Mouse (Mus musculus) MEL (cell line): ENCODE data around the gene Copz2. TPM values are rescaled to one million over a fixed set of nuclear protein-coding genes. Genes with fewer than 3 reads are reported as not detected.

ENCODE experiments used
- DNase-seq: peaks from one replicate; pipeline ENCODE4 v3.0.0; 2011; ENCODE audit warnings: low read depth, low spot score
- H3K27ac ChIP-seq: 2 replicates; pipeline ENCODE4 v1.5.1; 2012; ENCODE audit warnings: low read depth, mild to moderate bottlenecking, control low read depth, low read length, moderate library complexity; ENCODE audit not compliant: control insufficient read depth
- H3K27me3 ChIP-seq, 2 experiments: fragments of 150-350 bp in 1 of 2; sonication (generic) in 1 of 2; 2 replicates each; pipeline ENCODE4 v1.6.1; 2012; ENCODE audit warnings: low read length in 2 of 2, mild to moderate bottlenecking in 2 of 2, improper control_type of control experiment in 1 of 2, moderate library complexity in 1 of 2; ENCODE audit not compliant: insufficient read depth in 2 of 2, control insufficient read depth in 1 of 2
- H3K36me3 ChIP-seq, 2 experiments: 2 replicates each; pipeline ENCODE4 v1.6.1; 2012 to 2014; ENCODE audit warnings: low read length in 2 of 2, improper control_type of control experiment in 1 of 2, inconsistent platforms in 1 of 2, mild to moderate bottlenecking in 1 of 2; ENCODE audit not compliant: insufficient read depth in 2 of 2, control insufficient read depth in 1 of 2
- H3K4me1 ChIP-seq, 2 experiments: fragments of 150-350 bp in 1 of 2; sonication (generic) in 1 of 2; 2 replicates each; pipeline ENCODE4 v1.6.1; 2012; ENCODE audit warnings: low read length in 2 of 2, improper control_type of control experiment in 1 of 2, mild to moderate bottlenecking in 1 of 2; ENCODE audit not compliant: insufficient read depth in 2 of 2, control insufficient read depth in 1 of 2
- H3K4me3 ChIP-seq, 2 experiments: fragments of 150-350 bp in 1 of 2; sonication (generic) in 1 of 2; 2 replicates each; pipeline ENCODE4 v1.5.1; 2012; ENCODE audit warnings: low read depth in 2 of 2, low read length in 2 of 2, mild to moderate bottlenecking in 2 of 2, moderate library complexity in 2 of 2, control low read depth in 1 of 2, improper control_type of control experiment in 1 of 2; ENCODE audit not compliant: control insufficient read depth in 1 of 2, insufficient read depth in 1 of 2
- H3K79me2 ChIP-seq: 2 replicates; pipeline ENCODE4 v1.6.1; 2012; ENCODE audit warnings: mild to moderate bottlenecking, low read length, moderate library complexity; ENCODE audit not compliant: control insufficient read depth, poor library complexity, insufficient read depth
- H3K9ac ChIP-seq: 2 replicates; pipeline ENCODE4 v1.6.1; 2012; ENCODE audit warnings: low read depth, mild to moderate bottlenecking, control low read depth, low read length, moderate library complexity; ENCODE audit not compliant: control insufficient read depth, poor library complexity, severe bottlenecking
- H3K9me3 ChIP-seq: fragments of 150-350 bp; sonication (generic); replicated peaks from 2 replicates; pipeline ENCODE4 v1.6.1; 2012; ENCODE audit warnings: mild to moderate bottlenecking, low read length, improper control_type of control experiment, moderate library complexity; ENCODE audit not compliant: insufficient read depth
- BHLHE40 ChIP-seq: IDR thresholded peaks from 2 replicates; pipeline ENCODE4 v1.6.1; 2012; ENCODE audit warnings: low read depth, mild to moderate bottlenecking, inconsistent platforms, low read length, improper control_type of control experiment, borderline replicate concordance
- CTCF ChIP-seq, 3 experiments: IDR thresholded peaks in 2 of 3; conservative IDR thresholded peaks in 1 of 3; 2 replicates each; pipeline ENCODE4 v1.5.1; 2011 to 2012; ENCODE audit warnings: low read length in 3 of 3, low read depth in 2 of 3, mild to moderate bottlenecking in 2 of 3, improper control_type of control experiment in 1 of 3, inconsistent platforms in 1 of 3, mixed read lengths in 1 of 3, moderate library complexity in 1 of 3; ENCODE audit not compliant: control insufficient read depth in 1 of 3, insufficient read depth in 1 of 3, poor library complexity in 1 of 3, severe bottlenecking in 1 of 3
- EP300 ChIP-seq, 2 experiments: IDR thresholded peaks; 2 replicates each; pipeline ENCODE4 v1.6.1; 2011; ENCODE audit warnings: improper control_type of control experiment in 2 of 2, low read length in 2 of 2, low read depth in 1 of 2, mild to moderate bottlenecking in 1 of 2
- GABPA ChIP-seq: IDR thresholded peaks from 2 replicates; pipeline ENCODE4 v1.6.1; 2012; ENCODE audit warnings: low read depth, mild to moderate bottlenecking, inconsistent platforms, low read length, improper control_type of control experiment, moderate library complexity
- GATA1 ChIP-seq: IDR thresholded peaks from 2 replicates; pipeline ENCODE4 v1.6.1; 2011; ENCODE audit warnings: low read depth, low read length, improper control_type of control experiment
- JUND ChIP-seq: IDR thresholded peaks from 2 replicates; pipeline ENCODE4 v1.6.1; 2011; ENCODE audit warnings: low read depth, mild to moderate bottlenecking, improper control_type of control experiment, low read length
- MAFK ChIP-seq: IDR thresholded peaks from 2 replicates; pipeline ENCODE4 v1.6.1; 2011; ENCODE audit warnings: low read depth, mild to moderate bottlenecking, low read length, improper control_type of control experiment, borderline replicate concordance
- MAZ ChIP-seq: IDR thresholded peaks from 2 replicates; pipeline ENCODE4 v1.6.1; 2012; ENCODE audit warnings: low read depth, mild to moderate bottlenecking, inconsistent platforms, low read length, improper control_type of control experiment
- MXI1 ChIP-seq: IDR thresholded peaks from 2 replicates; pipeline ENCODE4 v1.6.1; 2011; ENCODE audit warnings: mild to moderate bottlenecking, low read depth, low read length, improper control_type of control experiment
- NELFE ChIP-seq: IDR thresholded peaks from 2 replicates; pipeline ENCODE4 v1.6.1; 2011; ENCODE audit warnings: low read depth, low read length, improper control_type of control experiment
- POLR2AphosphoS2 ChIP-seq: IDR thresholded peaks from 2 replicates; pipeline ENCODE4 v1.6.1; 2011; ENCODE audit warnings: low read length, improper control_type of control experiment
- RAD21 ChIP-seq: IDR thresholded peaks from 2 replicates; pipeline ENCODE4 v1.6.1; 2011; ENCODE audit warnings: mild to moderate bottlenecking, low read depth, low read length, improper control_type of control experiment
- SIN3A ChIP-seq: IDR thresholded peaks from 2 replicates; pipeline ENCODE4 v1.6.1; 2012; ENCODE audit warnings: low read length, improper control_type of control experiment, inconsistent platforms
- SMC3 ChIP-seq: IDR thresholded peaks from 2 replicates; pipeline ENCODE4 v1.6.1; 2011; ENCODE audit warnings: low read depth, low read length, improper control_type of control experiment
- TAL1 ChIP-seq: IDR thresholded peaks from 2 replicates; pipeline ENCODE4 v1.6.1; 2012; ENCODE audit warnings: mild to moderate bottlenecking, inconsistent platforms, low read length, moderate library complexity, mixed read lengths
- TCF12 ChIP-seq: IDR thresholded peaks from 2 replicates; pipeline ENCODE4 v1.6.1; 2014; ENCODE audit warnings: low read depth, mild to moderate bottlenecking, inconsistent platforms, low read length, improper control_type of control experiment, moderate library complexity
- UBTF ChIP-seq: IDR thresholded peaks from 2 replicates; pipeline ENCODE4 v1.6.1; 2012; ENCODE audit warnings: low read depth, mild to moderate bottlenecking, inconsistent platforms, low read length, improper control_type of control experiment, moderate library complexity, borderline replicate concordance; ENCODE audit not compliant: insufficient read depth
- USF2 ChIP-seq, 2 experiments: IDR thresholded peaks; 2 replicates each; pipeline ENCODE4 v1.6.1; 2011 to 2012; ENCODE audit warnings: improper control_type of control experiment in 2 of 2, low read length in 2 of 2, borderline replicate concordance in 1 of 2, inconsistent platforms in 1 of 2, low read depth in 1 of 2, mild to moderate bottlenecking in 1 of 2; ENCODE audit not compliant: insufficient read depth in 1 of 2
- ZNF384 ChIP-seq: IDR thresholded peaks from 2 replicates; pipeline ENCODE4 v1.6.1; 2012; ENCODE audit warnings: low read depth, mild to moderate bottlenecking, inconsistent platforms, low read length, improper control_type of control experiment
- polyA plus RNA-seq, 2 experiments: library from polyadenylated mRNA; stranded (reverse) in 1 of 2; unstranded in 1 of 2; fragments of >175 nt in 1 of 2; fragments of >200 nt in 1 of 2; gene quantifications; 2 replicates each; pipeline versions ENCODE4 v1.2.1 to v1.2.4; 2012; ENCODE audit warnings: low replicate concordance in 2 of 2, low read depth in 1 of 2; ENCODE audit not compliant: insufficient read length in 2 of 2, insufficient read depth in 1 of 2, missing spikeins in 1 of 2
- total RNA-seq: library from RNA; depleted of rRNA; stranded (reverse); fragments of 300-350 nt; gene quantifications from 2 replicates; pipeline ENCODE4 v1.2.3, GENCODE M21; 2012

The Copz2 gene
- total and polyA plus RNA-seq, 3 experiments: 2.1 to 6.3 TPM; not detected in 1

GRCm38 (mm10) chr11:96834127-96834526 is 15.5 kb upstream of the Copz2 start:
- no peak for DNase-seq
- Histone ChIP-seq H3K4me1 (peaks cover 3 to 11% of the 10 kb centered on the region in 2 experiments), H3K27me3 (peaks cover 2% of the 10 kb centered on the region in 2 experiments; a peak in 3 of 4 replicates), H3K27ac (no peak overlapping the region), H3K4me3 (no peak overlapping the region), H3K9ac (no peak overlapping the region), H3K9me3 (no peaks in the 10 kb centered on the region), H3K79me2 (peaks cover 8% of the 10 kb centered on the region), H3K36me3 (peaks cover 0 to 10% of the 10 kb centered on the region in 2 experiments; a peak in 2 of 4 replicates)
- TF ChIP-seq MAZ (no peak), SIN3A (no peak)

GRCm38 (mm10) chr11:96837298-96837697 is 12.4 kb upstream of the Copz2 start:
- 0 out of 4 replicates have a peak, but pooled peaks cover 0 to 2% of the 10 kb centered on the region in 2 experiments for H3K4me1 ChIP-seq
- H3K79me2 ChIP-seq: no peaks in the 10 kb centered on the region
- no peak overlapping the region for H3K9ac ChIP-seq
- no peak overlapping the region for H3K4me3 ChIP-seq
- no peak for DNase-seq
- no peaks in the 10 kb centered on the region for H3K9me3 ChIP-seq
- H3K27ac ChIP-seq: no peak overlapping the region
- no peaks in the 10 kb centered on the region for H3K36me3 ChIP-seq
- peak; percentile 7; the same call in 1 of the 2 replicates for TF ChIP-seq RAD21
- peak in 2 of 3 experiments; percentile 37 to 42; a peak in 3 of 6 replicates for TF ChIP-seq CTCF (IDR thresholded peaks at IDR 0.05 in 2 of 3, conservative IDR thresholded peaks at IDR 0.05 in 1 of 3; ENCODE audit: control insufficient read depth in 1 of 3, insufficient read depth in 1 of 3, low read depth in 2 of 3, low read length in 3 of 3, poor library complexity in 1 of 3, severe bottlenecking in 1 of 3)
- peak; percentile 9; the same call in 1 of the 2 replicates for TF ChIP-seq SMC3
- no peak for TF ChIP-seq MXI1
- peaks cover 10 to 11% of the 10 kb centered on the region in 2 experiments for H3K27me3 ChIP-seq

GRCm38 (mm10) chr11:96838341-96838740 is 11.3 kb upstream of the Copz2 start:
- H3K27me3 ChIP-seq: peaks cover 10 to 11% of the 10 kb centered on the region in 2 experiments
- no peak overlapping the region for H3K27ac ChIP-seq
- no peaks in the 10 kb centered on the region for H3K9me3 ChIP-seq
- H3K79me2 ChIP-seq: no peaks in the 10 kb centered on the region
- H3K9ac ChIP-seq: no peak overlapping the region
- H3K36me3 ChIP-seq: no peaks in the 10 kb centered on the region
- no peaks in the 10 kb centered on the region for H3K4me1 ChIP-seq
- TF ChIP-seq EP300 (IDR thresholded peaks at IDR 0.05; ENCODE audit: low read depth in 1 of 2, low read length in 2 of 2) (no peak), USF2 (IDR thresholded peaks at IDR 0.05; ENCODE audit: borderline replicate concordance in 1 of 2, insufficient read depth in 1 of 2, low read depth in 1 of 2, low read length in 2 of 2) (no peak), CTCF (IDR thresholded peaks at IDR 0.05 in 2 of 3, conservative IDR thresholded peaks at IDR 0.05 in 1 of 3; ENCODE audit: control insufficient read depth in 1 of 3, insufficient read depth in 1 of 3, low read depth in 2 of 3, low read length in 3 of 3, poor library complexity in 1 of 3, severe bottlenecking in 1 of 3) (no peak)
- DNase-seq: no peak
- H3K4me3 ChIP-seq: no peak overlapping the region

GRCm38 (mm10) chr11:96839428-96839827 is 10.2 kb upstream of the Copz2 start:
- Histone ChIP-seq H3K27ac (no peak overlapping the region), H3K27me3 (peaks cover 10 to 11% of the 10 kb centered on the region in 2 experiments), H3K36me3 (no peaks in the 10 kb centered on the region), H3K4me3 (no peak overlapping the region), H3K79me2 (no peaks in the 10 kb centered on the region), H3K9me3 (no peaks in the 10 kb centered on the region), H3K4me1 (no peaks in the 10 kb centered on the region), H3K9ac (no peak overlapping the region)
- DNase-seq: no peak
- no peak for TF ChIP-seq UBTF
- no peak for TF ChIP-seq SMC3
- no peak for TF ChIP-seq CTCF (IDR thresholded peaks at IDR 0.05 in 2 of 3, conservative IDR thresholded peaks at IDR 0.05 in 1 of 3; ENCODE audit: control insufficient read depth in 1 of 3, insufficient read depth in 1 of 3, low read depth in 2 of 3, low read length in 3 of 3, poor library complexity in 1 of 3, severe bottlenecking in 1 of 3)
- TF ChIP-seq GABPA: no peak
- no peak for TF ChIP-seq JUND
- TF ChIP-seq ZNF384: no peak
- TF ChIP-seq POLR2AphosphoS2: no peak
- TF ChIP-seq USF2 (IDR thresholded peaks at IDR 0.05; ENCODE audit: borderline replicate concordance in 1 of 2, insufficient read depth in 1 of 2, low read depth in 1 of 2, low read length in 2 of 2): no peak
- no peak for TF ChIP-seq TAL1
- TF ChIP-seq GATA1: no peak
- TF ChIP-seq MAFK: no peak
- no peak for TF ChIP-seq TCF12
- TF ChIP-seq NELFE: no peak
- TF ChIP-seq BHLHE40: no peak
